15 mouse cellular contexts compared by ENCODE assay signal in genomic region chr7:139362514-139362913, GRCm38 (mm10). TPM values are rescaled to one million over a fixed set of nuclear protein-coding genes. Genes with fewer than 3 reads are reported as not detected.
DNase-seq lines count a peak whose midpoint lies in the region; ATAC-seq lines count a peak whose summit lies in the region.
"Had no signal": no experiment of that assay in that cellular context is flagged by ENCODE, and none has a peak within 500 bp of the region (broad histone marks: within the 10 kb centered on the region; RNA-seq: fewer than 3 reads in every experiment).

No protein-coding gene starts in this region.

- intact Hi-C loops in heart, postnatal 10 days (cut with DNase I) = no loop called here

- H3K27ac ChIP-seq in heart, embryonic 13.5 days (replicated peaks) = peak overlapping the region; percentile 99
- peak overlapping the region; percentile 65 for H3K27ac ChIP-seq in midbrain, embryonic 10.5 days (replicated peaks)
- H3K27ac ChIP-seq in midbrain, embryonic 15.5 days = no peak overlapping the region
- 0 out of 2 replicates have a peak overlapping the region, but pooled peaks have one; percentile 9 for H3K27ac ChIP-seq in neural tube, embryonic 15.5 days (replicated peaks)

- H3K9me3 ChIP-seq in heart, embryonic 13.5 days = no peaks in the 10 kb centered on the region
- no peaks in the 10 kb centered on the region for H3K9me3 ChIP-seq in midbrain, embryonic 10.5 days (replicated peaks)
- H3K9me3 ChIP-seq in midbrain, embryonic 15.5 days = no peaks in the 10 kb centered on the region
- no peaks in the 10 kb centered on the region for H3K9me3 ChIP-seq in neural tube, embryonic 15.5 days (replicated peaks)
- H3K9me3 ChIP-seq: embryonic facial prominence, embryonic 13.5 days; neural tube, embryonic 13.5 days had no signal

- H3K36me3 ChIP-seq in heart, embryonic 13.5 days = no peaks in the 10 kb centered on the region
- H3K36me3 ChIP-seq in midbrain, embryonic 10.5 days = no peaks in the 10 kb centered on the region
- no peaks in the 10 kb centered on the region for H3K36me3 ChIP-seq in midbrain, embryonic 15.5 days (replicated peaks)
- no peaks in the 10 kb centered on the region for H3K36me3 ChIP-seq in neural tube, embryonic 15.5 days
- H3K36me3 ChIP-seq: embryonic facial prominence, embryonic 13.5 days; neural tube, embryonic 13.5 days had no signal

- WGBS in heart, embryonic 13.5 days = 82% methylated on average over 3 of the region's 3 CpGs
- 90% methylated on average over 3 of the region's 3 CpGs for WGBS in midbrain, embryonic 10.5 days
- WGBS in midbrain, embryonic 15.5 days = 72% methylated on average over 3 of the region's 3 CpGs
- 64% methylated on average over 3 of the region's 3 CpGs for whole genome bisulfite sequencing in neural tube, embryonic 15.5 days

- H3K4me1 ChIP-seq in heart, embryonic 13.5 days = peaks cover 78% of the 10 kb centered on the region
- H3K4me1 ChIP-seq in midbrain, embryonic 10.5 days = peaks cover 32% of the 10 kb centered on the region
- peaks cover 22% of the 10 kb centered on the region for H3K4me1 ChIP-seq in midbrain, embryonic 15.5 days
- peaks cover 25% of the 10 kb centered on the region for H3K4me1 ChIP-seq in neural tube, embryonic 15.5 days

- peak; percentile 39 to 41 for DNase-seq in cerebellum, postnatal 10 days
- DNase-seq in cerebellum, adult 11-12 months = no peak
- DNase-seq in heart, postnatal 10 days = no peak
- DNase-seq in midbrain, embryonic 10.5 days (ENCODE audit: low spot score) = no peak
- DNase-seq in lung, postnatal 14 days = no peak
- DNase-seq: cerebellum, adult 9-11 months; kidney, adult 11 months; liver; thymus, postnatal 36 days had no signal

- no peaks in the 10 kb centered on the region for H3K27me3 ChIP-seq in heart, embryonic 13.5 days (replicated peaks)
- H3K27me3 ChIP-seq in midbrain, embryonic 10.5 days (ENCODE audit: low read depth, poor library complexity, severe bottlenecking) = no peaks in the 10 kb centered on the region
- no peaks in the 10 kb centered on the region for H3K27me3 ChIP-seq in midbrain, embryonic 15.5 days (replicated peaks)
- no peaks in the 10 kb centered on the region for H3K27me3 ChIP-seq in neural tube, embryonic 15.5 days (replicated peaks)
- H3K27me3 ChIP-seq: embryonic facial prominence, embryonic 13.5 days; neural tube, embryonic 13.5 days had no signal

- no peak overlapping the region for H3K4me3 ChIP-seq in heart, embryonic 13.5 days
- no peak overlapping the region for H3K4me3 ChIP-seq in midbrain, embryonic 10.5 days
- H3K4me3 ChIP-seq in midbrain, embryonic 15.5 days = no peak overlapping the region
- H3K4me3 ChIP-seq in neural tube, embryonic 15.5 days (replicated peaks) = no peak overlapping the region
- H3K4me3 ChIP-seq: embryonic facial prominence, embryonic 13.5 days; neural tube, embryonic 13.5 days had no signal

- H3K4me2 ChIP-seq in heart, embryonic 13.5 days = no peak overlapping the region
- H3K4me2 ChIP-seq in midbrain, embryonic 15.5 days = no peak overlapping the region
- no peak overlapping the region for H3K4me2 ChIP-seq in neural tube, embryonic 15.5 days
- H3K4me2 ChIP-seq: embryonic facial prominence, embryonic 13.5 days; neural tube, embryonic 13.5 days had no signal

- H3K9ac ChIP-seq in heart, embryonic 13.5 days = 0 out of 2 replicates have a peak overlapping the region, but pooled peaks have one; percentile 1
- no peak overlapping the region for H3K9ac ChIP-seq in midbrain, embryonic 15.5 days
- H3K9ac ChIP-seq in neural tube, embryonic 15.5 days (replicated peaks) = no peak overlapping the region
- H3K9ac ChIP-seq: embryonic facial prominence, embryonic 13.5 days; neural tube, embryonic 13.5 days had no signal

- ATAC-seq in heart, embryonic 13.5 days (ENCODE audit: extremely low read depth, insufficient number of reproducible peaks, low FRiP score, low TSS enrichment) = no peak
- no peak for ATAC-seq in midbrain, embryonic 15.5 days (replicated peaks)
- no peak for ATAC-seq in neural tube, embryonic 15.5 days (ENCODE audit: low FRiP score)
- ATAC-seq: lung, postnatal 0 days had no signal

RNA-seq across cellular contexts. Expression of gene Inpp5a, which starts 26.4 kb away (rescaled TPM):
- 58.4 and 58.5 TPM in 2 replicates for polyA plus RNA-seq in heart, embryonic 13.5 days (2015; fragmentation: Nextera tagmentation; extraction: Ambion mirVana)
- total RNA-seq in heart, postnatal 10 days (2021) = 100 to 1,000 TPM; 185 to 197 TPM
- 17.3 and 19.2 TPM in 2 replicates for polyA plus RNA-seq in midbrain, embryonic 10.5 days (2016; fragmentation: Nextera tagmentation; extraction: Ambion mirVana)
- 17.7 and 19.2 TPM in 2 replicates for polyA plus RNA-seq in midbrain, embryonic 15.5 days (2015; fragmentation: Nextera tagmentation; extraction: Ambion mirVana)
- 18.4 and 20.9 TPM in 2 replicates for polyA plus RNA-seq in neural tube, embryonic 15.5 days (2015; fragmentation: Nextera tagmentation; extraction: Ambion mirVana)

Comparison
In these comparisons a context has a peak if more than half of its experiments do, and no peak if none do; other contexts are left out.
1. DNase-seq: peak in cerebellum, postnatal 10 days (2 of 2); none in cerebellum, adult 11-12 months (single experiment), heart, postnatal 10 days (0 of 2), midbrain, embryonic 10.5 days (single experiment) and lung, postnatal 14 days (single experiment).